Mouse (Mus musculus) monocyte, adult 5-6 weeks (primary cell): ENCODE results near the gene Brf1. TPM values are rescaled to one million over a fixed set of nuclear protein-coding genes. Genes with fewer than 3 reads are reported as not detected.

Experiments used
- ATAC-seq: fragments of 153-309, 156-312 bp; replicated peaks from 2 replicates; pipeline ENCODE4 v1.8.0; 2017; ENCODE audit warnings: mild to moderate bottlenecking; ENCODE audit not compliant: low TSS enrichment, insufficient number of reproducible peaks, severe bottlenecking, poor library complexity, low FRiP score
- total RNA-seq: library from RNA; stranded (forward); fragments of 200-1000, 200-491, 200-594 nt; gene quantifications from 3 replicates; pipeline ENCODE4 v1.2.3, GENCODE M21; 2017

Gene Brf1
- total RNA-seq, 1 experiment from 2014 or later: 109 TPM

GRCm38 (mm10) chr12:112917906-112918305, 82.6 kb downstream of the Brf1 start:
- ATAC-seq: no peak

- ATAC-seq: no peak; the same call in 1 of the 2 replicates
These were observed 83.0 kb downstream of the Brf1 start for GRCm38 (mm10) chr12:112917486-112917885.

- ATAC-seq: no peak
These were observed 83.7 kb downstream of the Brf1 start for GRCm38 (mm10) chr12:112916698-112917400.

GRCm38 (mm10) chr12:112915587-112915986, 84.9 kb downstream of the Brf1 start:
- ATAC-seq: no peak

- no peak for ATAC-seq
These were observed 86.0 kb downstream of the Brf1 start for GRCm38 (mm10) chr12:112914527-112914926.

- ATAC-seq: no peak
These were observed 87.4 kb downstream of the Brf1 start for GRCm38 (mm10) chr12:112912951-112913745.

- ATAC-seq: no peak
These were observed 88.8 kb downstream of the Brf1 start for GRCm38 (mm10) chr12:112911701-112912100.

Other genes starting within 250 kb of the Brf1 start
- gene Pld4, start 240.0 kb downstream of the Brf1 start, total RNA-seq: 311 to 369 TPM (median 334 TPM) in 3 replicates
- 0.67 to 1.2 TPM in 2 of 3 replicates, not detected in the other for gene Ahnak2, start 198.0 kb downstream of the Brf1 start, total RNA-seq
- gene Clba1, start 191.8 kb downstream of the Brf1 start, total RNA-seq: 0.96 TPM in 1 of 3 replicates, not detected in the others
- gene Cdca4, start 171.3 kb downstream of the Brf1 start, total RNA-seq: 15.5 to 32.2 TPM (median 18.8 TPM) in 3 replicates
- gene Gpr132, start 132.5 kb downstream of the Brf1 start, total RNA-seq: 61.4 to 99.5 TPM (median 74.8 TPM) in 3 replicates
- 0.11 to 3.6 TPM (median 3.4 TPM) in 3 replicates for gene Jag2, start 70.9 kb downstream of the Brf1 start, total RNA-seq
- 6.5 to 9.3 TPM (median 7.9 TPM) in 3 replicates for gene Nudt14, start 58.6 kb downstream of the Brf1 start, total RNA-seq
- gene Btbd6, start 24.2 kb downstream of the Brf1 start, total RNA-seq: 2.6 to 4.7 TPM (median 3.0 TPM) in 3 replicates
- 20.5 to 30.3 TPM (median 27.8 TPM) in 3 replicates for gene Pacs2, start 13.8 kb upstream of the Brf1 start, total RNA-seq
- 0.39 TPM in 1 of 3 replicates, not detected in the others for gene Tex22, start 73.8 kb upstream of the Brf1 start, total RNA-seq
- 9.6 to 19.4 TPM (median 12.7 TPM) in 3 replicates for gene Mta1, start 97.6 kb upstream of the Brf1 start, total RNA-seq
- gene Crip2, start 139.5 kb upstream of the Brf1 start, total RNA-seq: 0.57 to 1.7 TPM in 2 of 3 replicates, not detected in the other
- gene Crip1, start 145.6 kb upstream of the Brf1 start, total RNA-seq: 1,094 to 1,293 TPM (median 1,104 TPM) in 3 replicates
- 3.6 to 8.8 TPM (median 4.8 TPM) in 3 replicates for gene Tedc1, start 155.7 kb upstream of the Brf1 start, total RNA-seq
- 0.19 TPM in 1 of 3 replicates, not detected in the others for gene Tmem121, start 185.2 kb upstream of the Brf1 start, total RNA-seq